Mouse (Mus musculus) MEL (cell line): ENCODE measurements around the gene Cd200r3. TPM values are rescaled to one million over a fixed set of nuclear protein-coding genes. Genes with fewer than 3 reads are reported as not detected.

Experiments used
- DNase-seq: peaks from one replicate; pipeline ENCODE4 v3.0.0; 2011; ENCODE audit warnings: low read depth, low spot score
- H3K27ac ChIP-seq: 2 replicates; pipeline ENCODE4 v1.5.1; 2012; ENCODE audit warnings: low read depth, mild to moderate bottlenecking, control low read depth, low read length, moderate library complexity; ENCODE audit not compliant: control insufficient read depth
- H3K27me3 ChIP-seq, 2 experiments: fragments of 150-350 bp in 1 of 2; sonication (generic) in 1 of 2; 2 replicates each; pipeline ENCODE4 v1.6.1; 2012; ENCODE audit warnings: low read length in 2 of 2, mild to moderate bottlenecking in 2 of 2, improper control_type of control experiment in 1 of 2, moderate library complexity in 1 of 2; ENCODE audit not compliant: insufficient read depth in 2 of 2, control insufficient read depth in 1 of 2
- H3K36me3 ChIP-seq, 2 experiments: 2 replicates each; pipeline ENCODE4 v1.6.1; 2012 to 2014; ENCODE audit warnings: low read length in 2 of 2, improper control_type of control experiment in 1 of 2, inconsistent platforms in 1 of 2, mild to moderate bottlenecking in 1 of 2; ENCODE audit not compliant: insufficient read depth in 2 of 2, control insufficient read depth in 1 of 2
- H3K4me1 ChIP-seq, 2 experiments: fragments of 150-350 bp in 1 of 2; sonication (generic) in 1 of 2; 2 replicates each; pipeline ENCODE4 v1.6.1; 2012; ENCODE audit warnings: low read length in 2 of 2, improper control_type of control experiment in 1 of 2, mild to moderate bottlenecking in 1 of 2; ENCODE audit not compliant: insufficient read depth in 2 of 2, control insufficient read depth in 1 of 2
- H3K4me3 ChIP-seq, 2 experiments: fragments of 150-350 bp in 1 of 2; sonication (generic) in 1 of 2; 2 replicates each; pipeline ENCODE4 v1.5.1; 2012; ENCODE audit warnings: low read depth in 2 of 2, low read length in 2 of 2, mild to moderate bottlenecking in 2 of 2, moderate library complexity in 2 of 2, control low read depth in 1 of 2, improper control_type of control experiment in 1 of 2; ENCODE audit not compliant: control insufficient read depth in 1 of 2, insufficient read depth in 1 of 2
- H3K79me2 ChIP-seq: 2 replicates; pipeline ENCODE4 v1.6.1; 2012; ENCODE audit warnings: mild to moderate bottlenecking, low read length, moderate library complexity; ENCODE audit not compliant: control insufficient read depth, poor library complexity, insufficient read depth
- H3K9ac ChIP-seq: 2 replicates; pipeline ENCODE4 v1.6.1; 2012; ENCODE audit warnings: low read depth, mild to moderate bottlenecking, control low read depth, low read length, moderate library complexity; ENCODE audit not compliant: control insufficient read depth, poor library complexity, severe bottlenecking
- H3K9me3 ChIP-seq: fragments of 150-350 bp; sonication (generic); replicated peaks from 2 replicates; pipeline ENCODE4 v1.6.1; 2012; ENCODE audit warnings: mild to moderate bottlenecking, low read length, improper control_type of control experiment, moderate library complexity; ENCODE audit not compliant: insufficient read depth
- CTCF ChIP-seq, 3 experiments: IDR thresholded peaks in 2 of 3; conservative IDR thresholded peaks in 1 of 3; 2 replicates each; pipeline ENCODE4 v1.5.1; 2011 to 2012; ENCODE audit warnings: low read length in 3 of 3, low read depth in 2 of 3, mild to moderate bottlenecking in 2 of 3, improper control_type of control experiment in 1 of 3, inconsistent platforms in 1 of 3, mixed read lengths in 1 of 3, moderate library complexity in 1 of 3; ENCODE audit not compliant: control insufficient read depth in 1 of 3, insufficient read depth in 1 of 3, poor library complexity in 1 of 3, severe bottlenecking in 1 of 3
- E2F4 ChIP-seq: IDR thresholded peaks from 2 replicates; pipeline ENCODE4 v1.6.1; 2011; ENCODE audit warnings: low read depth, low read length, improper control_type of control experiment, borderline replicate concordance
- ELF1 ChIP-seq: IDR thresholded peaks from 2 replicates; pipeline ENCODE4 v1.6.1; 2014; ENCODE audit warnings: low read depth, mild to moderate bottlenecking, inconsistent platforms, low read length, improper control_type of control experiment, moderate library complexity
- EP300 ChIP-seq, 2 experiments: IDR thresholded peaks; 2 replicates each; pipeline ENCODE4 v1.6.1; 2011; ENCODE audit warnings: improper control_type of control experiment in 2 of 2, low read length in 2 of 2, low read depth in 1 of 2, mild to moderate bottlenecking in 1 of 2
- GABPA ChIP-seq: IDR thresholded peaks from 2 replicates; pipeline ENCODE4 v1.6.1; 2012; ENCODE audit warnings: low read depth, mild to moderate bottlenecking, inconsistent platforms, low read length, improper control_type of control experiment, moderate library complexity
- GATA1 ChIP-seq: IDR thresholded peaks from 2 replicates; pipeline ENCODE4 v1.6.1; 2011; ENCODE audit warnings: low read depth, low read length, improper control_type of control experiment
- HCFC1 ChIP-seq: IDR thresholded peaks from 2 replicates; pipeline ENCODE4 v1.6.1; 2012; ENCODE audit warnings: low read depth, mild to moderate bottlenecking, inconsistent platforms, low read length, improper control_type of control experiment, moderate library complexity
- MAFK ChIP-seq: IDR thresholded peaks from 2 replicates; pipeline ENCODE4 v1.6.1; 2011; ENCODE audit warnings: low read depth, mild to moderate bottlenecking, low read length, improper control_type of control experiment, borderline replicate concordance
- MYB ChIP-seq: IDR thresholded peaks from 2 replicates; pipeline ENCODE4 v1.6.1; 2011; ENCODE audit warnings: mild to moderate bottlenecking, low read depth, low read length, improper control_type of control experiment
- NELFE ChIP-seq: IDR thresholded peaks from 2 replicates; pipeline ENCODE4 v1.6.1; 2011; ENCODE audit warnings: low read depth, low read length, improper control_type of control experiment
- RCOR1 ChIP-seq: IDR thresholded peaks from 2 replicates; pipeline ENCODE4 v1.6.1; 2012; ENCODE audit warnings: low read depth, mild to moderate bottlenecking, inconsistent platforms, low read length, improper control_type of control experiment
- TAL1 ChIP-seq: IDR thresholded peaks from 2 replicates; pipeline ENCODE4 v1.6.1; 2012; ENCODE audit warnings: mild to moderate bottlenecking, inconsistent platforms, low read length, moderate library complexity, mixed read lengths
- TBP ChIP-seq: IDR thresholded peaks from 2 replicates; pipeline ENCODE4 v1.8.0; 2011; ENCODE audit warnings: low read depth, low read length, improper control_type of control experiment
- TCF12 ChIP-seq: IDR thresholded peaks from 2 replicates; pipeline ENCODE4 v1.6.1; 2014; ENCODE audit warnings: low read depth, mild to moderate bottlenecking, inconsistent platforms, low read length, improper control_type of control experiment, moderate library complexity
- USF1 ChIP-seq: IDR thresholded peaks from 2 replicates; pipeline ENCODE4 v1.6.1; 2014; ENCODE audit warnings: low read depth, mild to moderate bottlenecking, inconsistent platforms, low read length, improper control_type of control experiment, moderate library complexity
- USF2 ChIP-seq, 2 experiments: IDR thresholded peaks; 2 replicates each; pipeline ENCODE4 v1.6.1; 2011 to 2012; ENCODE audit warnings: improper control_type of control experiment in 2 of 2, low read length in 2 of 2, borderline replicate concordance in 1 of 2, inconsistent platforms in 1 of 2, low read depth in 1 of 2, mild to moderate bottlenecking in 1 of 2; ENCODE audit not compliant: insufficient read depth in 1 of 2
- ZMIZ1 ChIP-seq: IDR thresholded peaks from 2 replicates; pipeline ENCODE4 v1.6.1; 2012; ENCODE audit warnings: low read depth, mild to moderate bottlenecking, inconsistent platforms, low read length, improper control_type of control experiment, moderate library complexity
- ZNF384 ChIP-seq: IDR thresholded peaks from 2 replicates; pipeline ENCODE4 v1.6.1; 2012; ENCODE audit warnings: low read depth, mild to moderate bottlenecking, inconsistent platforms, low read length, improper control_type of control experiment
- polyA plus RNA-seq, 2 experiments: library from polyadenylated mRNA; stranded (reverse) in 1 of 2; unstranded in 1 of 2; fragments of >175 nt in 1 of 2; fragments of >200 nt in 1 of 2; gene quantifications; 2 replicates each; pipeline versions ENCODE4 v1.2.1 to v1.2.4; 2012; ENCODE audit warnings: low replicate concordance in 2 of 2, low read depth in 1 of 2; ENCODE audit not compliant: insufficient read length in 2 of 2, insufficient read depth in 1 of 2, missing spikeins in 1 of 2
- total RNA-seq: library from RNA; depleted of rRNA; stranded (reverse); fragments of 300-350 nt; gene quantifications from 2 replicates; pipeline ENCODE4 v1.2.3, GENCODE M21; 2012

Gene Cd200r3
- total and polyA plus RNA-seq, 3 experiments, result 0.46 TPM; not detected in 1

DNA sequence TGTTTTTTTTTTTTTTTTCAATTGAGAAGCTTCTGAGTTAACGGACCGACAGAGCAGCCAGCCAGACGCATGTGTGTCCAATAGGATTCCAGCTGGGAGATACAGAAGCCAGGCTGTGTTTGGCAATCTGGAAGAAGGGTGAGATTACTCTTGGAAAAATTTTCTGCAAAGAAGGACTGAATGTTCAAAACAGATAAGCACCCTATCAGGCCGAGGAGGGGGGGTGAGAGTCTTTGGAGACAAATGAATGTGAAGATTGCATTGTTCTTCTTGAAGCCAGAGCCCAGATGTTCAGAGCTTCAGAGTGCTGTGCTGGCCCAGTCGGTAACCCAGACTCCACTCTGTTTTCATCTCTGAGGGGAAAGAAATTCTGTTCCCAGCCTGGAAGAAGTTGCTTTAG is 66.2 kb downstream of the Cd200r3 start:
- no peaks in the 10 kb centered on the region for H3K27me3 ChIP-seq
- H3K27ac ChIP-seq, result no peak overlapping the region
- no peaks in the 10 kb centered on the region for H3K79me2 ChIP-seq
- no peaks in the 10 kb centered on the region for H3K9me3 ChIP-seq
- no peak for DNase-seq
- H3K4me3 ChIP-seq, result no peak overlapping the region
- H3K36me3 ChIP-seq, result no peaks in the 10 kb centered on the region
- H3K4me1 ChIP-seq, result no peaks in the 10 kb centered on the region
- H3K9ac ChIP-seq, result no peak overlapping the region
- TF ChIP-seq RCOR1, result peak; percentile 18; the same call in 1 of the 2 replicates
- peak; percentile 45; the same call in 1 of the 2 replicates for TF ChIP-seq TCF12
- TF ChIP-seq GATA1, result 0 out of 2 replicates have a peak, but pooled peaks have one; percentile 9
- TF ChIP-seq EP300 (IDR thresholded peaks at IDR 0.05; ENCODE audit: low read depth in 1 of 2, low read length in 2 of 2), result peak in 1 of 2 experiments; percentile 50; a peak in 2 of 4 replicates
- TF ChIP-seq TBP, result no peak
- no peak for TF ChIP-seq ELF1

DNA sequence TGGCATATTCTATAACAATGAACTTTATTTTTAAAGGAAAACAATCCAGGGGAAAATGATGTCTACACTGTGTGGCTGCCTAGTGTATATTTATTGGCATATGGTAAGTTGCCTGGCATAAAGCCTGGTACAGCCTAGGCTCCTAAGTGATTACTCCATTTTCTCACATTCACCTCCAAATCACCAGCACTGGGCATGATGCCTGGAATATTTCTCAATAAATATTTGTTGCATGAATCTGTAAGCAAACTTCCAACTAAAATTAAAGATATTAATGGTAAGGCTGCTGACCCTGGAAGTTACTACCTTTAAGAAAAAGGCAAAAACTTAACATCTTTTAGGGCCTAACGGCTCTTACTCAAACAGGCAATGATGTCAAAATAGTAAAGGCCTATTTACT is 72.1 kb downstream of the Cd200r3 start:
- Histone ChIP-seq H3K9me3 (no peaks in the 10 kb centered on the region), H3K4me1 (peaks cover 9 to 13% of the 10 kb centered on the region in 2 experiments), H3K4me3 (no peak overlapping the region), H3K9ac (no peak overlapping the region), H3K27ac (no peak overlapping the region), H3K79me2 (no peaks in the 10 kb centered on the region), H3K27me3 (no peaks in the 10 kb centered on the region), H3K36me3 (peaks cover 0 to 18% of the 10 kb centered on the region in 2 experiments; a peak in 2 of 4 replicates)
- no peak for DNase-seq
- TF ChIP-seq TAL1 (no peak), USF1 (no peak), HCFC1 (no peak), CTCF (IDR thresholded peaks at IDR 0.05 in 2 of 3, conservative IDR thresholded peaks at IDR 0.05 in 1 of 3; ENCODE audit: control insufficient read depth in 1 of 3, insufficient read depth in 1 of 3, low read depth in 2 of 3, low read length in 3 of 3, poor library complexity in 1 of 3, severe bottlenecking in 1 of 3) (no peak), USF2 (IDR thresholded peaks at IDR 0.05; ENCODE audit: borderline replicate concordance in 1 of 2, insufficient read depth in 1 of 2, low read depth in 1 of 2, low read length in 2 of 2) (no peak), NELFE (no peak), TCF12 (no peak), MYB (no peak), E2F4 (no peak), ZNF384 (no peak), ZMIZ1 (no peak), GABPA (no peak), MAFK (no peak)
